Mouse (Mus musculus): ENCODE data around the gene Sema3f.
A peak's percentile ranks its signal among the peaks of the same experiment; 100 is the strongest.

Gene Sema3f

DNA sequence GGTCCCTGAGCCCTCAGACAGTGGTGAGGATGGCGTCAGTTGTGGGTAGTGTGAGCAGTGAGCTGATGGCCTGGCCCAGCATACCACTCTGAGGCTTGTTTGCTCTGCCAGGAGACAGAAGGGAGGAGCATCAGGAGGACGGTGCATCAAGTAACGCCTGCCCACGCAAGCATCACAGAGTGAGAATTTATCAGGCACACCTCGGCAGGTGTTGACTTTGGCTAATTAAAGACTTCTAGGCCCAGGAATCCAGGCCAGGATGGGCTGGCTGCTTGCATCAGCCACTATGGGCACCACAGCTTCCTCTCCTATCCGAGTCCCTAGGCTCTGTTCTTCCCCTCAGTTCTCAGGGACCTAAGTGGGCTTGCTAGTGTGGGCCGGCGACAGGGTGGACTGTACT is 47.9 kb downstream of the Sema3f start:
- no peak for DNase-seq (ENCODE audit: low spot score)

- DNase-seq (ENCODE audit: low spot score), result no peak
These were observed 49.5 kb downstream of the Sema3f start for GRCm38 (mm10) chr9:107660777-107661176.

DNA sequence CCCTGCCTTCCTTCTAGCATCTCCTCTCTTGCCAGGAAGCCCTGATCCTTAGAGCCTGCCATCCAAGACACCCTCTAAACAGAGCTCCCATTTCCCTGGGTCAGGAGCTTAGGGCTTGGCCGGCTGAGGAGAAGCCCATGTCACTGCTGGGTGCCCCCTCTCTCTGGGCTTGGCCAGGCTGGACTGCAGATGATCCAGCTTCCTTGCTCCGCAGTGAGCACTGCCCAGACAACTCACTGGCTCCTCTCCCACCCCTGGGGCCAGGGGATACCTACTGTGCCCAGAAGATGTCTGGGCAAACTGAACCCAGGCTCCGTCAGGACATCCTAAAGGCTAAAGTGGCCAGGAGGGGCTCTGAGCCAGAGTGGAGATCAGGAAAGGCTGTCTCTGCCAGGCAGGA is 50.3 kb downstream of the Sema3f start:
- DNase-seq (ENCODE audit: low spot score), result no peak

DNA sequence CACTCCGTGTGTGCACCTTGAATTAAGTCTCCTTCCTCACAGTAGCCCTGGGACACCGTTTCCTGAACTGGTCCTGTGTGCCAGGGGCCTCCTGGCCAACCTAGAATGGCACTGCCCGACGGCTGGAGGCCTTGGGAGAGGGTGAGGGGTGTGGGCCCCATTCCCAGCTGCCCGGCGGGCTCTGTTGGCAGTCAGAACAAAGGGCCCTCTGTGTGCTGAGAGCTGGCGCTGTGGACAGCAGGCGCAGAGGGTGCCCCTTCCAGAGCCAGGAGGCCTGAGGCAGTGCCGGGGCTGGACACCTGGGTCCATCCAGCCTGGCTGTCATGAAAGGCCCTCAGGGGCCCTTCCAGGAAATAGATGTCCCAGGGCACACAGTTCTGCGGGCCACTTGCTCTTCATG is 50.7 kb downstream of the Sema3f start:
- no peak for DNase-seq (ENCODE audit: low spot score)

DNA sequence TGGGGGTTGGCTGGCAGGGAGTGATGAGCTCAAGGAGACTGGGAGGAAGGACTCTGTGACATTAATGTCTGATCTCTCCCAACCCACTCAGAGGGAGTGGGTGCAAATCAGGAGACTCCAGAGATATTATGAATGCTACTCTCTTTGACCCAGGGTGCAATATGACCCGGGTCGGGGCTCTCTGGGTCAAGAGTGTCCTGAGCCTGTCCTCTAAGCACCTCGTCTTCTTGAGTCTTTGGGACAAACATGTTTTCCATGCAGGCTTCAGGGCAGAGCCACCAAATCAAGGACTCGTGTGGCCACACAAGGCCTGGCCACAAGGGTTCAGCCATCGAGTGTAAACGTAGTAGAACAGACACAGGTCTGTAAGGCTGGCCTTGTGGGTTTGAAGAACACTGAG is 52.2 kb downstream of the Sema3f start:
- no peak for DNase-seq (ENCODE audit: low spot score)

DNA sequence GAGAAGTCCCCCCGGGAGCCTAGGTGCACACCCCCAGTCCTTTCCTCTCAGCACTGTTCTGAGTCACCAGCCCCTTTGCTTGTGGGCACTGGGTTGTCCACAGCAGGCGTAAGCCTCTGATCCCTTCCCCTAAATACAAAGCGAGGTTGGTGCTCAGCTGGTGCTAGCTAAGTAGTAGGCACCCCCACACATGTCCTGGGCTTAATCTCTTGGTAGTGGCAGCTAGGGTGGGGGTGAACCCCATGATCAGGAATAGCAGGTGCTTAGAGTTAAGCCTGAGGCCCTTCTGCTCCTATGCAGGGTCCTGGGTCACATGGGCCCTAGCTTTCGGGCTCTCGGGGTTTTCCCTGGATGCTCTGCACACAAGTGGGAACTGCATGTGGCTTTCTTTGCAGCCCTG is 53.1 kb downstream of the Sema3f start:
- no peak for DNase-seq (ENCODE audit: low spot score)

- no peak for DNase-seq (ENCODE audit: low spot score)
These were observed 55.7 kb downstream of the Sema3f start for GRCm38 (mm10) chr9:107654585-107654984.

GRCm38 (mm10) chr9:107653474-107653873 is 56.8 kb downstream of the Sema3f start:
- DNase-seq (ENCODE audit: low spot score), result no peak

GRCm38 (mm10) chr9:107650708-107651481 is 59.4 kb downstream of the Sema3f start:
- no peak for DNase-seq (ENCODE audit: low spot score)

GRCm38 (mm10) chr9:107650225-107650624 is 60.0 kb downstream of the Sema3f start:
- no peak for DNase-seq (ENCODE audit: low spot score)

DNA sequence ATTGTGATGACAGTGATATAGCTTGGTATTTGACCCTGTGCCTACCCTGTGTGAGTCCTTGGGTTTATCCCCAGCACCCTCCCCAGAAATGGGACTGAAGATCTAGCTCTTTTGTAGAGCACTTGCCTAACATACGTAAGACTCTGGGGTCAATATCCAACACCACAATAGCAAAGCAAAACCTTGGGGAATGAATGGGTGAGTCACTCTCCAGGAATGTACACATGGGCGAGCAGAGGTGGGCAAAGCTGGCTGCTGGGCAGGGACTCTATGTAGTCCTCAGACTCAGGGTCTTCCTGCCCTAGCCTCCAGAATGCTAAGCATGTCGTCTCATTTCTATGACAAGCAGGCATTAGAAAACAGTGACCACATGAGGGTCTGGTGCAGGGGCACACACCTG is 61.5 kb downstream of the Sema3f start:
- DNase-seq (ENCODE audit: low spot score), result no peak

- DNase-seq (ENCODE audit: low spot score), result no peak
These were observed 63.3 kb downstream of the Sema3f start for GRCm38 (mm10) chr9:107646975-107647374.

DNA sequence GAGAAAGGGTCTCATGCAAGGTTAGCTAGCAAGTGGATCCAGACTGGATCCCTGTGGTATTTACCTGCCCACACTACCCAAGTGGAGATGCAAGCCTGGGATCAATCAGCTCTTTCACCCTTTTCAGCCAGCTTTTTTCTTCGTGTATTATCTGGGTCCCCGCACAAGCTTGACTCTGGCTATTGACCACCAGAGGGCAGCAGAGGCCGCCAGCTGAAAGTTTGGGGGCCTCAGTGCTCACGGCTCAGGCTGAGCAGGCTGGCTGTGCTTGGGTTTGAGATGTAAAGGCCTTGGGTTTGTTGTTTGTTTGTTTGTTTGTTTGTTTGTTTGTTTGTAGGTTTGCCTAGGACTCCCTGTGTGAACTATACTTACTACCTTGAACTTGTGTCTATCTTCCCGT is 64.7 kb downstream of the Sema3f start:
- peak; percentile 90 for DNase-seq (ENCODE audit: low spot score)

- no peak for DNase-seq (ENCODE audit: low spot score)
These were observed 65.1 kb downstream of the Sema3f start for GRCm38 (mm10) chr9:107645153-107645510.

- DNase-seq (ENCODE audit: low spot score), result peak; percentile 94
These were observed 65.7 kb downstream of the Sema3f start for GRCm38 (mm10) chr9:107644495-107645152.

DNA sequence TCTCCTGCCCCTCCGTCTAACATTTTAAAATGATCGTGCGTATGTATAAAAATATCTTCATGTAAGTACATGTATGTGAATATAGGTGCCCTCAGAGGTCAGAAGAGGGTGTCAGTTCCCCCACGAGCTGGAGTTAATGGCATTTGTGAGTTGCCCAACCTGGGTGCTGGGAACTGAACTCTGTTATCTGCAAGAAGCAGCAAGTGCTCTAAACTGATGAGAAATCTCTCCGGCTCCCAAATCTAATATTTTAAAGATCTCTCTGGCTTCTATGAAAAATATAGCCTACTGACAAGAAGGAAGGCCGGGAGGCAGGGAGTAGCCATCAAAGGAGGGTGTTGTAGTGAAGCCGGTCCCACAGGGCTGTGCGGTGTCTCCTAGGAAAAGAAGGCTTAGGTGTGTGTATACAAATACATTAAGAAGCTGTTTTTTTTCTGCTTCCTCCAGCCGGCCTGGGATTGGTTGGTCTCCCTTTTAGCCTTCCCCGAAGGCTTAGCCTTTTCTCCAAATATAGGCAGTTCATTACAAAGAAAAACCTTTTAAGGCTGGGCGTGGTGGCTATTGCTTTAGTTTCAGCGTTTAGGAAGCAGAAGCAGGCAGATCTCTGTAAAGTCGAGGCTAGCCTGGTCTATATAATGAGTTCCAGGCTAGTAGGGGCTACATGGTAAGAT is 66.6 kb downstream of the Sema3f start:
- no peak for DNase-seq (ENCODE audit: low spot score)

- DNase-seq (ENCODE audit: low spot score), result no peak
These were observed 68.6 kb downstream of the Sema3f start for GRCm38 (mm10) chr9:107641666-107642065.

GRCm38 (mm10) chr9:107640257-107640772 is 70.0 kb downstream of the Sema3f start:
- DNase-seq (ENCODE audit: low spot score), result no peak

DNA sequence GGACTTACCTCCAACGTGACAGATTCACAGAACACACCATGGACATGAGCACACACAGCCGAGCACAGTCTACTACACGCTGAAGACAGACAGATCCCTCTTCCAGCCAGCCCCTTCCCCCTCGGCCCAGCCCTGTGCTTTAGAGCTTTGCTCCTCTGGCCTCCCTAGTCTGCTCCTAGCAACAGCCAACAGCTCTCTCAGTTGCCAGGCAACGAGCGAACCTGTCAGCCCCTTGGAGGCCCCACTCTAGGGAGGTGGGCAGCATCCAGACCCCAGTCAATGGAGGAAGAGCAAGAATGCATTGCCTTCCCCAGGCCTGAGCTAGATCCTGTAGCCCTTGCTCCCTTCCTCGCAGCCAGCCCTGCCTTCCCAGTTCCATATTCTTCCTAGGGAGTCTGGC is 73.2 kb downstream of the Sema3f start:
- DNase-seq (ENCODE audit: low spot score), result peak; percentile 90

DNA sequence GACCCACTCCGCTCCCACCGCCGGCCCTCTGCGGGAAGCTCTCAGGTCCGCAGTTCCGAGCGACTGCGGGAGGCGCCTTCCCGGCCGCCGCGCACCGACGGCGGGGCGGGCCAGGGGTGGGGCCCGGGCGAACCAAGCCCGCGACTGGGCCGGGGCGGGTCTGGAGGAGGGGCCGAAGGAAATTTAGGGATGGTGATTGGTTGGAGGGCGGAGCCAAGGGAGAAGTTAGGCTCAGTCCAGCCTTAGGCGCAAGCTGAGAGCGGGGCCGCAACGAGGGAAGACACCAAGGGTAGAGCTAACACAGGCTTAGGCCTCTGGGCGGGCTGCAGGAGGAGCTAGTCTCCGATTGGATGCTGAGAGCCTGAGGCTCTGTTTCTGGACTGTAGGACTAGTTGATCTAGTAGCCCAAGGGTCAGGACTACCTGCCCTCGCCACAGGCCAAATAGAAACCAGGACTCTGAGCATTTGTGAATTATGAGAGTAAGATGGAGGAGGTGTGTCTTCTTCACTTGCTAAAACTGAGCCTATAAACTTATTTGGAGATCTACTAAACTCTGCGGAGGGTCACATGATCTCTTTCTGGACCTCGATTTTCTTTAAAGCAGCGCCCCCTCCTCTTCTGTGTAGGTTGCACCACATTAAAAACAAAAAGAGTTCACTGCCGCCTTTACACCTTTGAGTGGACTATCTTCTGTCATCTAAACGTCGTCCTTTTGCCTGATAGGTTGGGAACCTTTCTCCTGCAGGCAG is 74.8 kb downstream of the Sema3f start, which contains the start of gene Gnai2:
TSS of gene Gnai2 (minus strand) at position 89 of the 750 bp plus-strand sequence.
- peak; percentile 99 for DNase-seq (ENCODE audit: low spot score)

DNA sequence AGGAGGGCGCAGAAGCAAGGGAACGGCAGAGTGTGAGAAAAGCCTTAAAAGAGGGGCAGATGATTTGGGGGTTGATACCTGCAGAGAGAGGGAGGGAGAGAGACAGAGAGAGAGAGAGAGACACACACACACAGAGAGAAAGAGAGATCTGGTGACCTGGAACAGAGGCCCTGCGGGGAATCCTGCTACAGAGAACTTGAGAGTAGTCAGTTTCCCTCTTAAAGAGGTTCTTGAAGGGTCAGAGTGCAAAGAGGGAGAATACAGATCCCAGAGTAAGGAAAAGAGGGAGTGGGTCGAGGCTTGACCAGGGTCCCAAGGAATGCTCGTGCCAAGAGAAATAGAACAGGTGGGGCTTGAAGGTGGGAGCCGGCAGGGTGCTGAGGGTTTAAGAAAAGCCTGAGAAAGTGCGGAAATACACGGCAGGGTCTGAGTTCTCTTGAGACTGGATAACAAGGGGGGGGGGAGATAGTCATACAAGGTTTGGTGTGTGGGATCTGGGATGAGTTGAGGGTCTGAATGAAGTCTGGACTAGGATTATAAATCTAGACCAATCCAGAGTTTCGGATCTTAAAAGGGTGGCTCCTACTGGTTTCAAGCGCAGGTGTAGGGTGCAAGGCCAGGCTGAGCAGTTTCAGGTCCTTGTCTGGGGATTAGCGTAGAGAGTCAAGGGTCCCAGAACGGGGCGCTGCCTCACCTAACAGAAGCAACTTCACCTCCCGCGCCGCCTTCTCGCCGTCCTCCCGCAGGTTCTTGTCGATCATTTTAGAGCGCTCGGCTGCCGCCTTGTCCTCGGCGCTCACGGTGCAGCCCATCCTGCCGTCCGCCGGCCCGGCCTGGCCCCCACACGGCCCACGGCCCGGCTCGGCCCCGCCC is 75.6 kb downstream of the Sema3f start:
- DNase-seq (ENCODE audit: low spot score), result peak; percentile 67
